Mouse (Mus musculus) spleen, adult 2 months (tissue): ENCODE results near the gene Slc5a4a.

ENCODE experiments used
- CTCF ChIP-seq: fragments of 200-500 bp; IDR thresholded peaks from 2 replicates; pipeline ENCODE4 v1.5.1; 2011; ENCODE audit warnings: mild to moderate bottlenecking, inconsistent platforms; ENCODE audit not compliant: insufficient read depth, insufficient read length, insufficient replicate concordance; ENCODE audit errors: extremely low read depth
- POLR2A ChIP-seq: fragments of 200-500 bp; IDR thresholded peaks from 2 replicates; pipeline ENCODE4 v1.6.1; 2011; ENCODE audit warnings: low read depth, low read length, inconsistent platforms

DNA sequence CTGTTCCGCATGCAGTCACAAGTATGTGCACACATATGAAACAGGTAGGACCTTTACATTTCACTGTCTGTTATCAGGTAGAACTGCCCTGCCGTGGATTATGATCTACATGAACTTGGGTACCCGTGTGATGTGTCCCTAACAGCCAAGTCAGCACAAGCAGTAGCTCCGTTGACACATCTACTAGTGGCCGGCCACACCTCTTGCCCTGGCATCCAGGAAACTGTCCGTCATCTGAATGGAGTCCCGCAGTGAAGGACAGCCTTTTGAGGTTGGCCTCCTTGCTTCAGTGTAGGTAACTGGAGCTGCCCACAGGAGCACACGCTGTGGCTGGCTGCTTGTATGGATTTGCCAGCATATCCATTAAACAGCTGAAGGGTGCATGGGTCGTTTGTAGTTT, 71.0 kb downstream of the Slc5a4a start:
- no peak for TF ChIP-seq POLR2A
- TF ChIP-seq CTCF = no peak
